Mouse (Mus musculus) urinary bladder, adult 18-20 months (tissue): Measurements from ENCODE around the gene Ak9.
"Not testable (repeated sequence)": the region's sequence is repeated elsewhere in the genome, so short reads cannot be mapped to it uniquely, and the experiment has no call there.

ENCODE experiments used
- DNase-seq, 2 experiments: peaks; one replicate each; pipeline ENCODE4 v3.0.0; 2022; ENCODE audit warnings: low spot score in 2 of 2, mixed read lengths in 2 of 2

Ak9 gene

DNA sequence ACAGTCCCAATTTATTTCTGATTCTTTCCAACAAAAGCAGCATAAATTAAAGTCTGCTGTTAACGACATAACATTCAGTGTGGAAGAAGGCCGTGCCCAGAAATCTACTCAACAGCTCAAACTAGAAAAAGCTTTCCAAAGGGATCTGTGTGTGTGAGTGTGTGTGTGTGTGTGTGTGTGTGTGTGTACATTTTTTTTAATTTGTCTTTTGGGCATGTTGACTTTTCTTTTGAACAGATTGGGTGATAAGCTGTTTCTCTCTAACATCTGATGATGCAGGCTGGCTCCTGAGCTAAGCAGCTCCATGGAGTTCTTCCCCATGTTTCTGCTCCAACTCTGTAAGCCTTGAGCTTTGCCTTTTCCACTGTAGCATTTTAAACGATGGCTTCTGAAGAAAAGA is 12.1 kb downstream of the Ak9 start:
- DNase-seq = no peak

DNA sequence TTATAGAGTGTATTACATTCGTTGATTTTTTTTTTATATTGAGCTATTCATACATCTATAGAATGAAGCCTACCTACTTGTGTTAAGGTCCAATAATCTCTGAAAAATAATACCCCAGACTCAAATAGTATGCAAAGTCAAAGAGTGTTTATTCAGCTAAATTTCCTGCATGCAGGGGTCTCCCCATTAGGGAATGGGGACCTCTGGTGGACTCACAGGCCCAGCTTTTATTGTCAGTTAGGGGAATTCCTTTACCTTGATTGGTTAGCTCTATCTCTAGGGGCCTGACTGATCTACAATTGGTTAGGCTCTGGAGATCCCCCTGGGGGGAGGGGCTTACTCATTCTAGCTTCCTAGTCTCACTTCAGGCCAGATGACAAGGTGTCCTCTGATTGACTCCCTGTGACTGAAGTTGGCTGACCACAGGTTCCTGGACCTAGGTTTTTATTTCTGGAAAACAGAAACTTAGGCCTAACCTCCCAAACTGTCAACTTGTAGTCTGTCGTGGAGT is 28.8 kb downstream of the Ak9 start:
- no peak for DNase-seq

DNA sequence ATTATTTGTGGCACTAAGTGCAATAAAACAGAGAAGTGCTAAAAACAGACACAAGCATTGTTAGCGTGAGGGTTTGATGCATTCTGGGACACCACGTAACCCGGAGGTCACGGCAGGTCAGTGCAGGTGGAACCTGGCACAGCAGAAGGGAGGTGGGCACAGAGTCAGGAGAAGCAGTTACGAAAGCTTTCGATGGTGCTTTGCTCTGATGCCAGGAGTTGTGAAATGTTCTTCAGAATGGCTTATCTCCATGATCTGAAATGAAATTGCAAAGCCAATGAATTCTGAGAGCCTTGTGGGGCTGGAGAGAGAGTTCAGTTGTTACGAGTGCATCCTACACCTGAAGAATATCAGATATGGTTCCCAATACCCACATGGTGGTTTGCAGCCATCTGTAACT is 37.6 kb downstream of the Ak9 start:
- DNase-seq = no peak

DNA sequence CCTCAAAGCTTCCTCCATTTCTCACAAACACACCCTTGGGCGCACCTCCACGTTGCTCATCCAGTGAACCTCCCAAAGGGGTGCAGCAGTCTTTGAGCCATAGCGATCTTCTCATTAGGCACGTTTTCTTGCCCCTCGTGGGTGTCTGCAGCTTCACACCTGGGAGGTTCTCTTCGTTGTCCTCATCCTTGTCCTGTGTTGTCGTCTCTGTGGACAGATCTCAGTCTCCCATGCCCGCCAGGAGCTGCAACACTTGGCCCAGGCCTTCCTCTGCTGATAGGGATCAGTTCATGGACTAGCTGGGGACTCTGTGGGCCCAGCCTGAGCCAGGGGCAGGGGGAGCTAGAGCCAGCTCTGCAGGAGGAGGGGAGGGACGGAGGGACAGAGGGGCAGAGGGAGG is 61.3 kb downstream of the Ak9 start:
- no peak for DNase-seq

DNA sequence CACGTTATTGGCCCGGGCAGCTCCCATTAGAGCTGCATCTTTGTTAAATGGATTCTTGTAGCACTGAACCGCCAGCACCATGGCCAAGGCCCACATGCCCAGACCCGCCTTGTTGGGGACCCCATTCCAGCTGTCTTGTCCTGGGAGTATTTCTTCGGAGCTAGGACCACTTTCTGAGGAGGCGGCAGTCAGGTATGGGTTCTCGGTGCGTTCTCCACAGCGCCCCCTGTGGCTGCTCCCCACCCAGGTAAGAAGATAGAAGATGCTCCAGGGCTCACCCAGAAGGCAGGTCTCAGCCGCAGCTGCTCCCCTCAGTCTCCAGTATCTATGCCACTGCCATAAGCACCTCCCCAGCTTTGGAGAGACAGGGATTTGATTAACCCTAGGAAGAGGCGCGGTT is 76.7 kb downstream of the Ak9 start:
- DNase-seq = no peak

DNA sequence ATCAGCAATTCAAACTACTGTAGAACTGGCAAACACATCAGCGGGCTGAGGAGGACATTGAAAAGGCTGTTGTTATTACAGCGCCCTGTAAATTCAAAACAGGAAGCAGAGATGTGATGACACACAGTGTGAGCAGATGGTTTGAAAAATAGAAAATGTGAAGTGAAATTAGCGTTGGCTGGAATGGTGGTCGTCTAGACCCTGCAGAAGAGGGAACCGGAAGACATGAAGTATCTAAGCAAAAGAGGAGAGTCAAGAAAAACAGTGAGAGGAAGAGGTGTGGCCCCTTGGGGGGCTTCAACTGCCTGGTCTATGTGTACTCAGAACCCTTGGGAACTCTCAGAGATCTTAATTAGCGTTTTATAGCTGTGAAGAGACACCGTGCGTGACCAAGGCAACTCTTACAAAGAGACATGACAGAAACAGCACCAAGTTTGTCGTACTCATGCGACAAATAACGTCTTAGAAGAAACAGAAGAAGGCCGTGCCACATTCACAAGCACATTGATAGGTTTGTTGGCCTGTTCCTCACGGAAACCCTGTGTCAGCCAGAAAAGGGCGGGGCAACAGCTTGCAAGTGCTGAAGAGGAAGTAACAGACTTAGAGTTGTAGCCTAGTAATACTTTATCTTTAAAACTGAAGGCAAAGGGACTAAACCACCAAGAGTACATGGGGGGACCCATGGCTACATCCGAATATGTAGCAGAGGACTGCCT is 81.9 kb downstream of the Ak9 start:
- no peak for DNase-seq

DNA sequence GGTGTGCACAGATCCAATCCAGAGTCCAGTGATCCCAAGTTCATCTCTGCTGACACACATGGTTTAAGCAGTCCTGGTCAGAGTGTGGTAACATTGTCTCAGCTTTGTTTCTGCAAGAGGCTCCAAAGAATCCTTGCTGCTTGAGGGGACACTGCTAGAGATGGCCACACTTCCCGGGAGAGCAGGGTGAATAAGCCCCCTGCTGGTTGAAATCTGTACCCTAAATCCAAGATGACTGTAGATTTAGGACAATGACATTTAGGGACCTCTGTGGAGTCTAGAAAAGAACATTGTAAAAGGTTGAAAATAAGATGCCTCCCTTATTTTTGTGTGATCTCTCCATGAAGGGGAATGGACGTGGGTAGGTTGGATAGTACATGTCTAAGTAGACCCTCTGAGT is 89.8 kb downstream of the Ak9 start:
- DNase-seq = no peak

DNA sequence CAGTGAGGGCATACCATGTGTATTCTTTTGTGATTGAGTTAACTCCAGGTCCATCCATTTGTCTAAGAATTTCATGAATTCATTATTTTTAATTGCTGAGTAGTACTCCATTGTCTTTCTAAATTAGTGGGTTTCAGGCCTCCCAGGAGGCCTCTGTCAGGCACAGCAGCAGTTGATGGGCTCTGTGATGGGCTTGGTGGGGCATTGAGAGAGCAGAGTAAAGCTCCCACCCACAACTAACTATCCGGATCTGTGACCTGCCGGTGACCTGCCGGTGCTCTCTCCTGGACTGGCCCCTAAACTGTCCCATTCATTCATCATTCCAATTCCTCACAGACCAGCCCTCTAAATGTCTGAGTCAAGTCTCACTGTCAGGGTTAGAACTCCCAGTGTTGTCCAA is 97.3 kb downstream of the Ak9 start:
- DNase-seq = no peak

DNA sequence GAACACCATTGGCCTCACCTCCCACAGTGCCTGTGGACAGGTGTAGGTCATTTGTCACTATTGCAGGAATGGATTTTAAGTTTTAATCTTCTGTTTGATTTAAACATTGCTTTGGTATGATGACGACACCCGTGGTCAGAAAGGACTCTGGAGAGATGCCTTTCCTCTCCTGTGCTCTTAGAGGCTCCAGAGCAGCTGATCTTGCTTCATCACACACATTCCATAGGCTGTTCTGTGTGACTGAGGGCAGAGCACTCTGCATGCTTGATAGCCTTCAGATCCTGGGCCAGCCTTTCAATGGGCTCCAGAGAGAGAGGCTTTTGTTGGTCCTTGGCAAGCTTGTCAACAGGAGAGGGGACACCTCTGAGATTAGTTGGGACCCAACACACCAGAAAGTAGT is 99.6 kb downstream of the Ak9 start:
- no peak for DNase-seq

DNA sequence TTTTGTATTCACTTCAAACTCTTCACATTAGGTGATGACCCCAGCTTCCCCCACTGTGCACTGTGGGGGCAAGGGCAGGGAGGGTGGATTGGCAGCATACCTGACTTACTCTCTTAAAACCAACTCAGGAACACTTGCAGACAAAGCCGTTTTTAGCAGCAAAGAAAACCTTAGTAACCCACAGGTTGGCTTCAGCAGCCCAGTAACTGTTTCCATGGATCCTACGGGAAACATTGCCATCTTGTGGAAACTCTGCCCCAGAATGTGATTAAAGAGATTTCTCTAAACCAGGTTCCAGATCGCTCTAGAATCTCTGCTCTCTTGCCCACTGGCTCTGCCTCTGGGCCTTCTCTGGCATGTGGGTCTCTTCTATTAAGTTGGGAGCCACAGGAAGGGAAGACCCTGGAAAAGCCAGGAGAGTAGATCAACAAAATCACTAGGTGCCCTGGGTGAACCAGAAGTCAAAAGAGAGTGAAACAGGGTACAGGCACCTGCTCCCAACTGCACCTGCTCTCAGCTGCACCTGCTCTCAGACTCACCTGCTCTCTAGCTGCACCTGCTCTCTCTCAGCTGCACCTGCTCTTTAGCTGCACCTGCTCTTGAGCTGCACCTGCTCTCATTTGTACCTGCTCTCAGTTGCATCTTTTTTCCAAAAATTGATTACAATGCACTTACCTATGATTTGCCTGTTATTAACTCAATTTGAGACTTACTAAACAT is 100.3 kb downstream of the Ak9 start:
- no peak for DNase-seq

DNA sequence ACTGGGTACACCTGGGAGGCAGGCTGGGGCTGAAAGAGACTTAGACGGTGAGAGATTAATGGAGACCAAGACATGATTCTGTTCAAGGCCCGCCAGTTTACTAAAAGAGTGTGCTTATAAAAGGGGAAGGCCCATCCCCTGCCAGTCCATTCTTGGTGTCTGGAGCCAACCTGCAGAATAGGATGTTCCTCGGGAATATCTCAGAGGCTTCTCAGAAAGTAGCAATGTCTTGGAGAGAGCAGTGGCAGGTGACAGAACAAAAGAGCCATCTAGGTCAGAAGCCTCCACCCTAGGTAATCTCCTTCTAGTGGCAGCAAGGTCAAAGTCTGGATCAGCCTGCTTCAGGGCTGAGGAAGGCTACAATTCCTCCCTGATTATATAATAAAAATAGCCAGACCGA is 106.4 kb downstream of the Ak9 start:
- DNase-seq = not testable (repeated sequence)

DNA sequence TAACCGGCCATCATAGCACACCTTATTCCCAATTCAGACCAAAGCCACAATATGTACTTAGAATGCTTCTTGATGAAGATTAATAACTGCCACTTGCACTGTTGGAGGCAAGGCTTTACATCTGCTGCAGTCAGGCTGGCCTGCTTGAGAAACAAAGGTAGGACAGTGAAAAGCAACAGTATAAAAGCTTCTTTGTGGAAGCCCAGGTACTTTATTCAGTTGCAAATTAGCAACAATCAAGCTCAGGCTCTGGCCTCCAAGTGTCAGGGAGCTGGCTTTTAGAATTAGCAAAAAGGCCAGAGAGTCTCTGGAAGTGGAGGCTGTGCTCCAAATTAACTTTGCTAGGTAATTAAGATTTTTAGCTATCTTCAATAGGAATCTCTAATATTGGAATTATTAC is 107.0 kb downstream of the Ak9 start:
- DNase-seq = not testable (repeated sequence)

DNA sequence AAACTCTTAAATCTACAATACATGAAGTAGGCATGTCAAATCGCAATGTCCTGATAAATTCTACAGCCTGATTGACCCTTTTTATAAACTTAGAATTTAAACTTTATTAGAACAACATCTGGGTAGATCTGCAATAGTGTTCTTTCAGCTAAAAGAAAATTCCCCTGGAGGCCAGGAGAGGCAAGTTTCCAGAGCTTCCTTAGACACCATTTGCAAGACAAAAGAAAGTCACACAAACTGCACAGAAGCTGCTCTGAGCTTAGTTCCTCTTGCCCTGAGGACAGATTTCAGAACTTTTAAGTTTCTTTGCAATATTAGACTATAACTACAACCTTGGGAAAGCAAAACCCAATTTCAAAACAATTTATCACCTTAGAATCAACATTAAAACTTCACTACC is 109.7 kb downstream of the Ak9 start:
- not testable (repeated sequence) for DNase-seq

DNA sequence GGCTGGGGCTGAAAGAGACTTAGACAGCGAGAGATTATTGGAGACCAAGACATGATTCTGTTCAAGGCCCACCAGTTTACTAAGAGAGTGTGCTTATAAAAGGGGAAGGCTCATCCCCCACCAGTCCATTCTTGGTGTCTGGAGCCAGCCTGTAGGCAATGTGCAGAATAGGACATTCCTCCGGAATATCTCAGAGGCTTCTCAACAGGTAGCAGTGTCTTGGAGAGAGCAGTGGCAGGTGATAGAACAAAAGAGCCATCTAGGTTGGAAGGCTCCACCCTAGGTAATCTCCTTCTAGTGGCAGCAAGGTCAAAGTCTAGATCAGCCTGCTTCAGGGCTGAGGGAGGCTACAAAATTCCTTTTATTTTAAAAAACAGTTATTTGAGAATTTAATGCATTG is 111.6 kb downstream of the Ak9 start:
- not testable (repeated sequence) for DNase-seq

DNA sequence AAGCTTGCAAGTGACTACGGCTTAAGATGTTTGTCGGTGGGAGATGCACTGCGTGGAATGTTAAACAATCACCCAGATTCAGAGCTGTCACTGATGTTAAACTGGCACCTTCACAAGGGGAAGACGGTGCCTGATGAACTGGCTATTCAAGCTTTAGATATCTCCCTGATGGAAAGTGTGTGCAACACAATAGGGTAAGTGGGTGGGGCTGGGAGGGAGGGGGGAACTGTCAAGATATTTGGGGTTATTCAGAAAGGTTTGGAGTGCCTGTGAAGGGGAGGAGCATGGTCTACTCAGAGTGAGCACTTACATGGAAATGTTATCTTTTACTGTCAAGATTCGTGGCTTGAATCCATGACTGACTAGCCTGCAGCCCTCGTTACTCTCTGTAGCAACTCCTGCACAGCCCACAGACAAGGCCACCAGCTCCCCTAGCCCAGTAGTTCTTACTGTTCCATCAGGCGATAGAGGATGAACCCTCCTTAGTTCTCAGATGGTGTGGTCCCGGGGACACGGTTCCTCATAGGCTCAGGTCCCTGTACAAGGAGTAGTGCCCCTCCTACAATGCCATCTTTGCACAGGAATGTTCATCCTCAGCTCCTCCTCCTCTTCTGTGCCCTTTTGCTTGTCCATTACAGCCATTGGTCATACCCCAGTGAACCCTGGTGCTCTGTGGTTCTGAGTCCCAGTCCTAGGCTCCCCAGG is 116.9 kb downstream of the Ak9 start:
- DNase-seq = no peak

DNA sequence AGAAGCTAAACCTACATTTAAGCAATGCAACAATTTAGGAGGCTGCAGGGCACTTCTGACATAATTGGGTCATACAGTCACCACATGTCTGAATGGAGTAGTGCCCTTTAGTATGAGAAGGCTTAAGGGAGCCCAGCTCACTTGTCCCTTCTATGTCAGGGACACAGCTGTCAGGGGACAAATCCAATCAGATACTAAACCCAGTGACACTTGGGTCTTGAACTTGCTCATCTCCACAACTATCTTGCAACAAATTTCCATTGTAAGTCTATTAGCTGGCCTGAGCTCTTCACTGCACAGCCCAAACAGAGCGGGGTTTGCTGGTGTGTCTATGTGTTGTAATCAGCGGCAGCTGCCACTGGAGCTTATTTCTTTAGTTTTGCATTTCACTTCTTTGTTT is 119.9 kb downstream of the Ak9 start:
- no peak for DNase-seq

DNA sequence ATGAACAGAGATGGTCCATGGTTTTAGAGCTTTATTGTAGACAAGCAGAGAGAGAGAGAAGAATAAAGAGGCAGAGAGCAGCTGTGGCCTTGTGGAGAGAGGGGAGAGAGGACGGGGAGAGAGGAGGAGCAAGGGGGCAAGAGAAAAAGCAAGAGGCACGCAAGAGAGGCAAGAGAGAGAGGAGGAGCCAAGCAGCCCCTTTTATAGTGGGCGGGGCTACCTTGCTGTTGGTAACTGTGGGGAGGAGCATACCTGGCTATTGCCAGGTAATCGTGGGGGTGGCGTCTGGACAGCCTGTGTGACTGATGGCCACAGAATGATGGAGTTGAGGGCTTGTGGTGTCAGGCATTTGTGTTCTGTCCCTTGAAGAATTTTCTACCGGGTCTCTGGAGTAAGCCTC is 122.6 kb downstream of the Ak9 start:
- DNase-seq = no peak

DNA sequence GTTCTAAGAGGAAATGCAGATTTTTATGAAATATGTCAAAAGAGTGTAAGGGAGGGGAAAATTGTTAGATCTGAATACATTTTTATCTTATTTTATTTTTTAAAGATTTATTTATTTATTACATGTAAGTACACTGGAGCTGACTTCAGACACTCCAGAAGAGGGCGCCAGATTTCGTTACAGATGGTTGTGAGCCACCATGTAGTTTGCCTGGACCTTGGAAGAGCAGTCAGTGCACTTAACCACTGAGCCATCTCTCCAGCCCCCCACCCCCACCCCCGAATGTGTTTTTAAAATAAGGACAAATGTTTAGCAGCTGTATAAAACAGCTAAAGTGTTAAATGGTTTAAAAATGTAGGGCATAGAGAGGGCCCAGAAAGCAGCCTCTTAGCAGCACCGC is 130.8 kb downstream of the Ak9 start:
- DNase-seq = peak in 1 of 2 experiments; percentile 15

DNA sequence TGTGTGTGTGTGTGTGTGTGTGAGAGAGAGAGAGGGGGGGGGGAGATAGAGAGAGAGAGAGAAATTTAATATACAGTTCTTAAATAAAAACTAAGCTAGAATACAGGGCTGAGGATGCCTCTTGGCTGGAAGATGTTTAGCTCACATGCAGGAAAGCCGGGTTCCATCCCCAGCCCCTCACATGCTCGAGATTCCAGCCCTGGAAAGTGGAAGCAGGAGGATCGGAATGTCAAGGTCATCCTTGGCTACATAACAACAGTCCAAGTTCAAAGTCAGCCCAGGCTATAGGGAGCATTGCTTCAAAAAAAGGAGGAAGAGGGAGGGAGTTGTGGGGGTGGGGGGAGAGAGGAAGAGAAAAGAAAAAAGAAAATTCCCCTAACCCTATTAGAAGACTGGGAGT is 131.4 kb downstream of the Ak9 start:
- DNase-seq = no peak

DNA sequence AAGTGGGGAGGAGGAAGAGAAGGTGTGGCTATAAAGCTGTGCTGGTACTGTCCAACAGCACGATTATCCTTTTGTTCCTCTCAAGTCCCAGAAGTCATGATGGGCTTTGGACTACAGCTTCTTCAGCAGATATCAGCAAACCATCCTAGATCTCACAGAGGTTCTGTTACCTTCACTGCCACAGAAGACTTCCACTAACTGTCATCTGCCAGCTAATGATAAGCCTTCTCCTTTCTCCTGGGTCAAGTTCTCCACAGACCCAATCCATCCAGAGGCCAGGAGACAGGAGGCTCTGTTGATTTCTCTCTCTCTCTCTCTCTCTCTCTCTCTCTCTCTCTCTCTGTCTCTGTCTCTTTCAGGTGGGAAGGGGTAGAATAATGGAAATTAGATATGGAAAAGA is 144.4 kb downstream of the Ak9 start:
- DNase-seq = no peak

DNA sequence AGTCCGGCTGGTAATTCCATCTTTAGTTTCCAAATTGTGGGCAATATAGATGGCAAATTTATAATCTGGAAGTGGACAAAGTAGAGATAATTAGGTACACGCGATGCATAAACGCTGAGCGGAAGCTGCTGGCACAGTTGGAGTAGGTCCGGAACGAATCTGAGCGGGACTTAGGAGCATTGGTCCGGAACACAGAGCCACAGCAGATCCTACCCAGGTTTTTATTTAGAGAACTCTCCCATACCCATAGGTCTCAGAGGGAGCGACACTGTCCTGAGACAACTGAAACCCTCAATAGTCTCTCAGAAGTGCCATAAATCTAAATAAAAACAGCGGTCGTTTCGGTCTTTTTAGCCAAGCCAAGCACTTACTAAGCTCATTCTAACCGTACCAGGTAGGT is 145.9 kb downstream of the Ak9 start:
- no peak for DNase-seq

DNA sequence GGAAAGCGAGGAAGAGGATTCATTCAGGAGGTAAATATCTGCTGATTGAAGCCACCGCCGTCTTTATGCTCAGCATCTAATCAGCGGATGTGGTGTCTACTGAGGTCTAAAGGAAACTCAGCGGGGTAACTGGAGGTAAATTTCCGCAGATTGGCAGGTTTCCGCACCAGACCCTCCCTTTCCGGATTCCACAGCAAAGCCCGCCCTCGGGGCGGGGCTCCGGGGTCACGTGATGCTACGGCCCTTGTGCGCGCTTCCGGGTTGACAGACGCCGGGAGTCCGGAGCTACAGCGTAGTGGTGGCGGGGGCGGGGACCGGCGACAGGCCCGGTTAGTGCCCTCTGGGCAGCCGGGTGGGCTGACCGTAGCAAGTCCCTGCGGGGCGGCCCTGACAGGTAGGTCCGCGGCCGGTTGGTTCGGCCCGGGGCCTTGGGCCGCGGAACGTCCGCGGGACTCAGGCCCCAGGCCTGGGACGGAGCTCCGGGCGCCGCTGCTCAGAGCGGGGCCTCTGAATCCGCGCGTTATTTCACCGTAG is 146.4 kb downstream of the Ak9 start, which contains the start of gene Zbtb24:
TSS of gene Zbtb24 (plus strand) at position 247 of the 534 bp plus-strand sequence.
- peak; percentile 90 to 94 for DNase-seq
